Mouse (Mus musculus): ENCODE measurements at regions not wholly inside any gene's neighbourhood (a gene's known extent, or its start where the extent isn't known, plus 50 kb on each side); places are given as distances from the start of the nearest gene placed in this dataset.

DNA sequence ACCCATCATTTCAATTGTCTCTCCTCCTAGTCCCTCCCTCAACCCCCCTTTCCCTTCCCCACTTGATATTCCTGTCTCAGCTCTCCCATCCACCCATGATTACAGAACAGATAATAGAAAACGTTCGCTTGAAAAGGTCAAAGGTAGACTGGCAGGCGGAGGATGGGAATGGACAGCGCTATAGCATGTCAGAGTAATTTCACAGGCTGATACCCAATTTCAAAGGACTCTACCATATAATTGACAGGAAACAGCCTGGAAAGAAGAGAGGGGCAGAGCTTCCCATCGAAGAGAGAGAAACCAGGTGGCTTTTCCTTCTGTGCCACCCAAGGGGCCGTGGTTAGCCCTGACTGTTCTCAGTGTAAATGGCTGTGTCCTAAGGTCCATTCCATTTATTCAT is 140.2 kb upstream of the Atxn1 start:
- DNase-seq, result no peak

GRCm38 (mm10) chr13:46098621-46099020 is 133.8 kb upstream of the Atxn1 start:
- DNase-seq, result no peak

DNA sequence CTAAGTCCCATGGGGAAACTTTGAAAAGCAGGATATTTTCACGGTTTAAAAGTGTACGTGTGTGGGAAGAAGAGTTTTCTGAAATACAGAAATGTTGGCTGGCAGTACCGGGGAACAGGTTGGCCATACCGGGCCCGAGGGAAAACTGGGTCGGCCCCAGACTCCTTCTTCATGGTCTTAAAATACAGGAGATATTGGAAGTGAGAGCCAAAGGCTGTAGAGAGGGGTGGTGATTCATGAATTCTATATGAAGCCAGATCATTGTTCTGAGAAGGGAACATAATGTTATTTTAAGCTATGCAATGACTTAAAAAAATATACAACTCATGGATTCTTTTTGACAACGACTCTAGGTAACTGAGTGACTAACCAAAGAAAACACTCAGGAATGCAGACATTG is 133.3 kb upstream of the Atxn1 start:
- DNase-seq, result no peak

DNA sequence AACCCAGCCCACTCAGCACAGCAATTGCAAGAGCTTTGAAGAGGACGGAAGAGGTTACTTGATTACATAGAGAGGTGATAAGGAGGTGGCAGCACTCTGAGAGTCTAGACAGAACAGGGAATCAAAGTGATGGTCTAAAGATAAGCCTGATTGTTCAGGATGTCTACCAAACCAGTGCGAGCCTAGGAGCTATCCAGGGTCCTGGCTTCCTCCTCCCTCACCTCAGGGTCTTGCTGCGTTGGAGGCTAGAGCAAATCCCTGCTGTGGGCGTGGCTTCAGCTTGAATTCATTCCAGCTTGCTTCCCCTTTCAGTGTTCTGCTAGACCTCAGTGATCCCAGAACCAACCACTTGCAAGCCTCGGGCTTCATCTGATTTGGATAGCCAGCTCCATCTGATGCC is 132.2 kb upstream of the Atxn1 start:
- DNase-seq, result no peak

- no peak for DNase-seq
Observed at GRCm38 (mm10) chr13:46096416-46096815, 131.6 kb upstream of the Atxn1 start.

DNA sequence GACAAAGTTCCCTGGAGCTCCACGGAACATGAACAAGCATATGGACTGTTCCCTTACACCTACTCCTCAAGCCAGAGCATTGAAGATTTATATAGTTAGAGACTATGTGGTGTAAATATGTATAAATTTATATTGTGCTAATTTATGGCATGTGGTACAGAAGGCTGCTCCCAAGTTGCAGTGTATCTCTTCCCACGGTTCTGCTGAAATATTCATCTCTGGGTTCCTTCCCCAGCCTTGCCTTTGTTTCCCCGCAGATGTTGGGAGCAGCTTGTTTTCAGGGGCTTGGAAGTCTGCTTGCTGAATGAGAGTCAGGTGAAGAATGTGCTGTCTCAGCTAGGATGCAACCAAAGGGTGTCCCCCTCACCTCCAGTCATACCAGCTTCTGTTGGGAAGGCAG is 128.0 kb upstream of the Atxn1 start:
- no peak for DNase-seq

GRCm38 (mm10) chr13:46091109-46091508 is 126.3 kb upstream of the Atxn1 start:
- no peak for DNase-seq

- no peak for DNase-seq
Observed at GRCm38 (mm10) chr13:46088237-46088636, 123.4 kb upstream of the Atxn1 start.

DNA sequence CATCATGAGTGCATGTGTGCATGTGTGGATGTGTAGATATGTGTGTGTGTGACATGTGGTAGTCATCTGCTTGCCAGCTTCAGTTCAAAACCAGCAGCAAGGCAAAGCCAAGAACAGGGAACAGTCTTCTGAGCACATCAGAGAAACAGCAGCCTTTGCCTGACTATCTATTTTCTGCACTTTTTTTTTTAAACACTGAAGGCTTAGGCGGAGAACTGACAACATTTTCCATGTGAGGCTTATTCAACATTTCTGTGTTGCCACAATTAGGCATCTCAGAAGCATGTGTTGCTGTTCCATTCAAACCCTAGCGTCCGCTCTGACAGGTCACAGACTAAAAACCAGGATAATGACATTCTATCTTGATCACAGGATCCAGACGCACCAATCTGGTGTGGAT is 122.9 kb upstream of the Atxn1 start:
- no peak for DNase-seq

DNA sequence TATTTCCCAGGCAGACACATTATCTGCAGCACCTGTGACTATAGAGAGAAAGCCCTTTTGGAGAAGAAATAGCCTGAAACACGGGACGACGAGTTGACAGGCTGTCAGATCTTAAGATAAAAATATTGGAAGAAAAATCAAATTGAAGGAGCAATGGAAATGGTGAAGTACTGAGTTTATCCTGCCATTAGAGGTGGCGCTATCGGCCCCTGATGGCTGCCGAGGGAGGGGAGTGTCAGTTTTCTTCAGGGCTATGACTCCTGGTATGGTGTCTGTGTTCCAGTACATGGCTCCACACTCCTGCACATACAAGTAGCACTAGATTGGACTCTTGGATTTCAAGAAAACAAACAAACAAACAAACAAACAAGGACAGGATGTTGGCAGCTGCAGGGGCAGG is 112.1 kb upstream of the Atxn1 start:
- DNase-seq, result no peak

GRCm38 (mm10) chr13:46071670-46072069 is 106.9 kb upstream of the Atxn1 start:
- DNase-seq, result no peak

DNA sequence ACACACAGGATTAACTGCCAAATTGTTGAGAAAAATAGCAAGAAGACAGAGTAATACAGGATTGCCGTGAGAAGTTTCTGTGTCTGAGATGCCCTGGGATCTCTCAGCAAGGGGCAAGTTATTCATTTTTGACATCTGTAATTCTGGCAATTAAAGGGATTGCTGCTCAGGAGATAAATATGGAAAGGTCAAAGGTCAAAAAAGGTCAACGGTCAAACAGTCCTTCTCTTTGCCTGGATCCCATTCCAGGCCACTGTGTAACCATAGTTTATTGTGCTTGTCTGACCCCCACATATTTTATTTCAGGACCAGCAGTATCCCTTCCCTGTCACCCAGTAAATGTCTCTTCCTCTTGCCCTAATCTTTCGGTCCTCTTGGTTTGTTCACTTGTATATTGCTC is 104.8 kb upstream of the Atxn1 start:
- DNase-seq, result peak; percentile 36

GRCm38 (mm10) chr13:46062758-46063157 is 98.0 kb upstream of the Atxn1 start:
- no peak for DNase-seq

GRCm38 (mm10) chr13:46059870-46060269 is 95.1 kb upstream of the Atxn1 start:
- DNase-seq, result no peak

- DNase-seq, result peak; percentile 18
Observed at GRCm38 (mm10) chr13:46058862-46059261, 94.1 kb upstream of the Atxn1 start.

DNA sequence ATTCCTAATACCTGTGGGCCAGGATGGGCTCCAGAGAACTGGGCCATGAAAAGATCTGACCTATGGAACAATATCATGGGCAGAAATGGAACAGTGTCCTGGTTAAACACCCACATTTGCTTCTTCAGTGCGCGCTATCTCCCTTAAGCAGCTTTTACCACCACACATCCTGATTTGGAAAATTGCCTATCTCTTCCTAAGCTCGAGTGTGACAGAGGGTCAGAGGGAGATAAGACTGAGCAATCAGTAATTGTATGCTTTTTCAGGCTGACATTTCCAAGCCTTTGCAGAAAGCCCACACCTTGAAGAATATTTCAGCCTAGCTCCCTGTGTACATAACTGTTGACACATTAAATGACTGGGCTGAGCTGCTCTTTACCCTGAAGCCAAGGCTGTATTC is 93.5 kb upstream of the Atxn1 start:
- DNase-seq, result no peak

GRCm38 (mm10) chr13:46055410-46055809 is 90.6 kb upstream of the Atxn1 start:
- DNase-seq, result no peak

- no peak for DNase-seq
Observed at GRCm38 (mm10) chr13:46043568-46043967, 78.8 kb upstream of the Atxn1 start.

DNA sequence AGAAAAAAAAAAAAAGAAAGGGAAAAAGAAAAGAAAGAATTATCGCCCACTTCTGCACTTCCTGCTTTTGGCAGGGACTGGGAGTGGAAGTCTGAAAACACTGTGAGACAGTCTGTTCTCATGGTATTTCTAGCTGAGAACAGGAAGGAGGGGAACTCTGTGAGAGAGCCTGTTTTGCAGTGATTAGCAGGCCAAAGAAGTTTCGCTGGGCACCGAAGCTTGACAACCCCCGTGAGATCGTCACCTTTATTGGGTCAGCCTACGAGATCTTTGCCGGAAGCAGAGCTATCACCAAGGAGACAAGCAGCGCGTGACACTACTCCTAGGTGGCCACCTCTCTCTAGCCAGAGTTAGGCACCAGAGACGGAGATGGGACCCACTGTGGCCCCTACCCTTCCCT is 78.2 kb upstream of the Atxn1 start:
- peak; percentile 28 for DNase-seq

DNA sequence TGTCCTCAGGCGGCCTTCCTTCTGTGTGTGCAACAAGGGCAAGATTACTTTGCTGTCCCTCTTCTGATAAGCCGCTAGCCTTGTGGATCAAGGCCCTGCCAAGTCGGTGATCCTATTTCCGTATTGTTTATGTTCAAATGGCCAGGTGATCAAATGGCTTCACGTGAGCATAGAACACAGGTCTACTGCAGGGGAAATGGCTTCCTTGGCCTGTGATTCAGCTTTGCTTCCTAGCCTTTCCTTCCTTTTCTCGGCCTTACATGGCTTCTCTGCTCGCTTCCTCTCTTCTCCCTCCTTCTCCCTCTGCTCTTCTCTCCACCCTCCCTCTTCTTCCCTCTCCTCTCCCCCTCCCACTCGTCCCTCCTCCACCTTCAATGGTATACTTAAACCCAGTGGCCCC is 77.4 kb upstream of the Atxn1 start:
- no peak for DNase-seq

DNA sequence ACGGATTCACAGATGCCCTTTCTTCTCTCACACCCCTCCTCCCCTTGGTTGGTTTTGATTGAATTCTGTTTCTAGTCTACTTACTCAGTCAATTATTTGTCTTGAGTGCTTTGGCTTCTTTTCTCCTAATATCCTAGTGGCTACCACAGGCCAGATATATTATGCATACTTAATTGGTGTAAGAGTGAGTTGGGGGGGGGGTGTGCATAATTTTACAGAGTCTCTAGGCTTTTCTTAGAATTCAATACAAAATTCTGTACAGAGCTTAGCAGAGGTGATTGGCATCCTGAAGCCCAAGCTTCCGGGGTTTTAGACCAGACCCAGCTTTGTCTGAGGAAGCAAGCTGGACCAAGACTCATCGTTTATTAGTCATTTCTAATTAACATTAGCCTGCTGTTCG is 76.7 kb upstream of the Atxn1 start:
- no peak for DNase-seq

DNA sequence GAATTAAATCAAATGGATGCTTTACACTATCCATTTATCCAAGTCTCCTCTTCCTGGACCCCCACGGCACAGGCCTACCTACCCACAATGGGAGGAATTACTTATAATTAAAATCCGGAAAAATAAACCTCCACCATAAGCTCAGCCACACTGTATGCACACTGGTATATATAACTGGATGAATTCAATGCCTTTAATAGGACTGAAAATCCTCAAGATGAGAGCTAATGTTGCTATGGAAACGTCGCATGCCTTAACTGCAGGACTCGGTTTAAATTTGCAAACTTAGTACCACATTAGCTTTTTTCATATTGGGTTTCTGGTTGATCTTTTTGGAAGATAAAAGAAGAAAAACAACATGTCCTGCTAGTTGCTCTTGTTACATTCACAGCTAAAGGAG is 75.3 kb upstream of the Atxn1 start:
- no peak for DNase-seq

- no peak for DNase-seq
Observed at GRCm38 (mm10) chr13:46038441-46039331, 73.9 kb upstream of the Atxn1 start.

GRCm38 (mm10) chr13:46032281-46032680 is 67.5 kb upstream of the Atxn1 start:
- DNase-seq, result peak; percentile 60

DNA sequence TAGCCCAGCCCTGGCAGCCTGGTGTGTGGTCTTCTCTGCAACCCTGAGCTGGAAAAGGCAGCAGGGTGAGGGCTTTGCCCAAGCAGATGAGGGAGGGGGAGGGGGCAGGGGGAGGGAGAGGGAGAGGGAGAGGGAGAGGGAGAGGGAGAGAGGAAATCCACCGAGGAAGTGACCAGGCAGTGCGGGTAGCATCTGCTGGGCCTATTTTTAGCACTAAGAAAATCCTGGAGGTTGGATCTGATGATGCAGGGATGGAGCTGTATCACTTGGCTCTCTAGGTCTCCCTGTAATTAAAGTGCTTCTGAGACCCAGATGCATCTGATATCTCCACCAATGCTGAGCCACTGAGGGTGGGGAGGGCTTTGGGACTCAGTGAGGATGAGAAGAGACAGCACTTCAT is 61.2 kb upstream of the Atxn1 start:
- DNase-seq, result no peak

Data from kidney, adult 9 months (tissue).